Comparison of ENCODE assay signal across 8 mouse cellular contexts in the genomic region with DNA sequence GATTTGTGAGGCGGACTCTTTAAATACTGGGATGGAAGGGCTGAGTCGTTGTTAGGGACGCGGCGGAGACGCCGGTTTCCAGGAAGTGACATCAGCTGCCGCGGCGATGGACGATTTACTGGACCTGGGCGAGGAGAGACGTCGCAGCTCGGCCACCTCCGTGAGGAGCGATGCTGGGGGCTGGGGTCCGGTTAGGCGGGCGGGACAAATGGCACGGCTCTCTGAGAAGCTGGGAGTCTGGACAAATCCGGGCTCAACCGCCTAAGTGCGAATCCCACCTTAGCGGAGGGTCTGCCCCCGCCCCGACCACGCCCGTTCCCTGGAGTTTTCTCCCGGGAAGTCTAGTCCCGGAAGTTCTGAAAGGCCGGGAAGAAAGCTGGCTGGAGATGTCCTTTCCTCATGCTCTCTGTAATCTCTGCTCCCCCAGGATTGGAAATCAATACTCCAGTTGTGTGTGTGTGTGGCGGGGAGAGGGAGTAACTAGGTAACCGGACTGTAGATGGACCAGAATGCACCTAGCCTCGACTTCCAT. TPM values are rescaled to one million over a fixed set of nuclear protein-coding genes. Genes with fewer than 3 reads are reported as not detected.
DNase-seq lines count a peak whose midpoint lies in the region; ATAC-seq lines count a peak whose summit lies in the region.

A gene (plus strand): TSS at position 61 of the 532 bp plus-strand sequence.

- peak within 1 kb of the TSS; percentile 67; the same call in 1 of the 2 replicates for H3K27ac ChIP-seq in hindbrain, embryonic 13.5 days

- WGBS in hindbrain, embryonic 13.5 days, result under 1% methylated on average over 35 of the region's 35 CpGs

- peak within 1 kb of the TSS; percentile 73 for H3K4me3 ChIP-seq in hindbrain, embryonic 13.5 days

- no peaks in the 10 kb centered on the region for H3K9me3 ChIP-seq in hindbrain, embryonic 13.5 days

- peaks cover 15% of the 10 kb centered on the region; the same call in 1 of the 2 replicates for H3K27me3 ChIP-seq in hindbrain, embryonic 13.5 days

- DNase-seq in NIH3T3 (ENCODE audit: low read depth), result peak; percentile 91
- DNase-seq in cerebellum, adult 9-11 months, result peak; percentile 86
- DNase-seq in frontal cortex, postnatal 25 days (ENCODE audit: low spot score in 2 of 2), result peak; percentile 64 to 74
- peak; percentile 64 to 71 for DNase-seq in layer of hippocampus, postnatal 25 days (ENCODE audit: extremely low spot score in 1 of 2, low spot score in 1 of 2)
- peak; percentile 92 for DNase-seq in lung, postnatal 36 days
- peak; percentile 84 to 89 for DNase-seq in right cerebral cortex, adult 2 months (ENCODE audit: low spot score in 2 of 2)

- peaks cover 21% of the 10 kb centered on the region for H3K36me3 ChIP-seq in hindbrain, embryonic 13.5 days

- H3K4me1 ChIP-seq in hindbrain, embryonic 13.5 days (replicated peaks), result peaks cover 26% of the 10 kb centered on the region

- H3K4me2 ChIP-seq in hindbrain, embryonic 13.5 days, result peak within 1 kb of the TSS; percentile 80

- peak within 1 kb of the TSS; percentile 75 for H3K9ac ChIP-seq in hindbrain, embryonic 13.5 days

- ATAC-seq in hindbrain, embryonic 13.5 days (ENCODE audit: low FRiP score), result peak; percentile 79
- ATAC-seq in megakaryocyte progenitor cell, adult 5-6 weeks (replicated peaks; ENCODE audit: poor library complexity), result no peak

RNA-seq across cellular contexts. Expression of the gene that starts here (rescaled TPM):
- polyA plus RNA-seq in hindbrain, embryonic 13.5 days (2015; fragmentation: Nextera tagmentation; extraction: Ambion mirVana), result 67.9 and 72.9 TPM in 2 replicates
- 10 to 100 TPM; 12.5 to 14.4 TPM for total RNA-seq in layer of hippocampus, postnatal 25 days (2021)
- total RNA-seq in megakaryocyte progenitor cell, adult 5-6 weeks (2015), result 0.57 TPM in 1 of 2 replicates, not detected in the other
- total RNA-seq in megakaryocyte progenitor cell, adult 5-6 weeks (2017), result 1.2 TPM in 1 of 2 replicates, not detected in the other

Comparison
In these comparisons a context has a peak if more than half of its experiments do, and no peak if none do; other contexts are left out.
1. RNA of the gene that starts here (total RNA-seq): 12.5 to 14.4 TPM in layer of hippocampus, postnatal 25 days; 0.57 to 1.2 TPM in megakaryocyte progenitor cell, adult 5-6 weeks; every median in the first group is over 4 times any median in the second.
2. Peak in every context shown above with its lines, with median percentiles within 50 percentile points of each other: DNase-seq.